Mouse (Mus musculus) MEL (cell line): Measurements from ENCODE around the gene Camta2.

Experiments used
- GATA1 ChIP-seq: IDR thresholded peaks from 2 replicates; pipeline ENCODE4 v1.6.1; 2011; ENCODE audit warnings: low read depth, low read length, improper control_type of control experiment
- MXI1 ChIP-seq: IDR thresholded peaks from 2 replicates; pipeline ENCODE4 v1.6.1; 2011; ENCODE audit warnings: mild to moderate bottlenecking, low read depth, low read length, improper control_type of control experiment
- ZNF384 ChIP-seq: IDR thresholded peaks from 2 replicates; pipeline ENCODE4 v1.6.1; 2012; ENCODE audit warnings: low read depth, mild to moderate bottlenecking, inconsistent platforms, low read length, improper control_type of control experiment

GRCm38 (mm10) chr11:70701984-70702733 lies 14.3 kb upstream of the Camta2 start:
- TF ChIP-seq GATA1 (no peak), MXI1 (no peak), ZNF384 (no peak)
